Mouse (Mus musculus) B cell, adult (primary cell): ENCODE measurements around the gene Kif26b. TPM values are rescaled to one million over a fixed set of nuclear protein-coding genes. Genes with fewer than 3 reads are reported as not detected.

Source experiments
- total RNA-seq: library from RNA; stranded (reverse); gene quantifications from 4 replicates; pipeline ENCODE4 v1.2.4, GENCODE M21; 2023; ENCODE audit not compliant: inconsistent age

Gene Kif26b
- not detected in 4 replicates for total RNA-seq

DNA sequence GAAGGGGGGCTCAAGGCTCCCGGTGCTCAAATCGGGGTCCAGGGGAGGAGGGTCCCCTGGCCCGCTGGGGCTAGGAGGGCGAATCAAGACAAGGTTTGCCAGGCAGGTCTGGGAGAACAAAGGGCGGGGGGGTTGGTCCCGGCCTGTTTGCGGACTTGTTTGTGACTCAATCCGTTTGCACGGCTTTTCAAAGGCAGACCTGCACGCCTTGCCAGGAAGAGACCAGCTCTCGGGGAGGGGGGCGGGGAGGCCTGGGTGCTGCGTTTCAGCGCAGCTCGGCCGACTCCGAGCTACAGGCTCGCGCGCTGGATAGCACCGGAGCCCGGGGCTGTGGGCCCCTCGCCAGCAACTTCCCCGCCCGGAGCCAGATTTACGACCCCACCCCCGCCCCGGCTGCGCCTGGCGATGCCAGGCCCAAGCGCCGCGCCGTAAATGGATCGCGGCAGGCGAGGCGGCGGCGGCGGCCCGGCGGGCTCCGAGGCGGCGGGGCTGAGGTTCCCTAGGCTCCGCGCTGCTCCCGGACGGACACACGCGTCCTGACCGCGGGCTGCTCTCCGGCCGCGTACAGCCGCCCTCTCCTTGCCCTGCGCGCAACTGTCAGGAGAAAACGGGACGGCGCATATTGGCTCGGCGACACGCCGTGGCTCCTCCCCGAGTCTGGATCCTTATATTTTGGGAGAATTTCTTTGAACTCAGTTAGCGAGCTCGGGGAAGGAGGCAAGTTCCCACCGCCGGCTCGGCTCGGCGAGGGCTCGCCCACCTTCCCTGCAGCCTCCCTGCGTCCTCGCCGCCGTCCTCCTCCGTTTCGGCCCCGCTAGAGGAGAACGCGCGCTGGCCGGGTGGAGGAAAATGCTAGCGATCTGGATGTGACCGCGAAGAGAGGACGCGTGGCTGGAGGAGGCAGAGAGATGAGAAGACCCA is at the start of gene Kif26b:
Gene Kif26b, plus strand, starts transcription at position 695 of the 921 bp plus-strand sequence.

Other genes with a start within 250 kb of the Kif26b start
- 50.5 to 60.5 TPM (median 55.7 TPM) in 4 replicates for gene Cox20, start 210.0 kb upstream of the Kif26b start, total RNA-seq
- gene Hnrnpu, start 191.3 kb upstream of the Kif26b start, total RNA-seq, result 728 to 784 TPM (median 759 TPM) in 4 replicates
- gene Efcab2, start 123.0 kb upstream of the Kif26b start, total RNA-seq, result 5.7 to 8.7 TPM (median 6.9 TPM) in 4 replicates